Mouse (Mus musculus) forebrain, embryonic 11.5 days (tissue): ENCODE measurements around the gene Postn. TPM values are rescaled to one million over a fixed set of nuclear protein-coding genes. Genes with fewer than 3 reads are reported as not detected.

Experiments
- ATAC-seq: fragments of 200-750 bp; cut with Nextera tagmentation; replicated peaks from 2 replicates; pipeline ENCODE4 v1.8.0; 2017; ENCODE audit warnings: moderate TSS enrichment; ENCODE audit not compliant: low FRiP score
- DNase-seq: peaks from one replicate; pipeline ENCODE4 v3.0.0-alpha.2; 2017; ENCODE audit warnings: low spot score
- H3K27ac ChIP-seq: fragments of 300-500 bp; sonication (generic); 2 replicates; pipeline ENCODE4 v1.5.1; 2014; ENCODE audit warnings: low read depth, low read length
- H3K27me3 ChIP-seq: fragments of 300-500 bp; sonication (generic); 2 replicates; pipeline ENCODE4 v1.6.1; 2014; ENCODE audit warnings: mild to moderate bottlenecking, low read length, mixed read lengths; ENCODE audit not compliant: control insufficient read depth, insufficient read depth
- H3K36me3 ChIP-seq: fragments of 300-500 bp; sonication (generic); 2 replicates; pipeline ENCODE4 v1.6.1; 2014; ENCODE audit warnings: mild to moderate bottlenecking, low read length, moderate library complexity, mixed read lengths; ENCODE audit not compliant: control insufficient read depth, insufficient read depth
- H3K4me1 ChIP-seq: fragments of 300-500 bp; sonication (generic); replicated peaks from 2 replicates; pipeline ENCODE4 v1.6.1; 2014; ENCODE audit warnings: low read length, mixed read lengths; ENCODE audit not compliant: control insufficient read depth, insufficient read depth
- H3K4me2 ChIP-seq: fragments of 300-500 bp; sonication (generic); 2 replicates; pipeline ENCODE4 v1.6.1; 2014; ENCODE audit warnings: low read depth, mild to moderate bottlenecking, low read length, moderate library complexity, mixed read lengths; ENCODE audit not compliant: severe bottlenecking
- H3K4me3 ChIP-seq: fragments of 300-500 bp; sonication (generic); 2 replicates; pipeline ENCODE4 v1.5.1; 2014; ENCODE audit warnings: low read depth, low read length
- H3K9ac ChIP-seq: fragments of 300-500 bp; sonication (generic); 2 replicates; pipeline ENCODE4 v1.6.1; 2014; ENCODE audit warnings: low read length
- H3K9me3 ChIP-seq: fragments of 300-500 bp; sonication (generic); 2 replicates; pipeline ENCODE4 v1.6.1; 2016; ENCODE audit warnings: low read length, mixed read lengths; ENCODE audit not compliant: control insufficient read depth
- WGBS: fragments of 180-500 bp; shearing (Covaris S2); extraction: QIAGEN DNeasy Blood & Tissue Kit; methylation state at CpG from one replicate; pipeline ENCODE4 v1.1.7; 2014; 5-methylcytosine and 5-hydroxymethylcytosine counted together
- polyA plus RNA-seq: library from polyadenylated mRNA; unstranded; fragments of >200 nt; fragmentation: Nextera tagmentation; extraction: Ambion mirVana; gene quantifications from 2 replicates; pipeline ENCODE4 v1.2.1, GENCODE M21; 2014

The Postn gene
- polyA plus RNA-seq, 1 experiment from 2014 or later = 6.9 TPM

- H3K27me3 ChIP-seq = no peaks in the 10 kb centered on the region
- H3K4me2 ChIP-seq = no peak overlapping the region
- WGBS = 91% methylated on average over 3 of the region's 3 CpGs
- no peaks in the 10 kb centered on the region for H3K4me1 ChIP-seq
- DNase-seq (no peak), ATAC-seq (no peak)
- no peak overlapping the region for H3K27ac ChIP-seq
- no peak overlapping the region for H3K9ac ChIP-seq
- H3K36me3 ChIP-seq = no peaks in the 10 kb centered on the region
- H3K4me3 ChIP-seq = no peak overlapping the region
- H3K9me3 ChIP-seq = no peaks in the 10 kb centered on the region
Observed at GRCm38 (mm10) chr3:54411052-54411451, 50.1 kb downstream of the Postn start.

- WGBS = 74% methylated on average over 7 of the region's 7 CpGs
- Histone ChIP-seq H3K27ac (no peak overlapping the region), H3K9ac (no peak overlapping the region), H3K9me3 (no peaks in the 10 kb centered on the region), H3K4me1 (0 out of 2 replicates have a peak, but pooled peaks cover 3% of the 10 kb centered on the region), H3K27me3 (no peaks in the 10 kb centered on the region), H3K36me3 (no peaks in the 10 kb centered on the region), H3K4me2 (no peak overlapping the region), H3K4me3 (no peak overlapping the region)
- ATAC-seq (no peak), DNase-seq (no peak)
Observed at GRCm38 (mm10) chr3:54412885-54413583, 52.1 kb downstream of the Postn start.

DNA sequence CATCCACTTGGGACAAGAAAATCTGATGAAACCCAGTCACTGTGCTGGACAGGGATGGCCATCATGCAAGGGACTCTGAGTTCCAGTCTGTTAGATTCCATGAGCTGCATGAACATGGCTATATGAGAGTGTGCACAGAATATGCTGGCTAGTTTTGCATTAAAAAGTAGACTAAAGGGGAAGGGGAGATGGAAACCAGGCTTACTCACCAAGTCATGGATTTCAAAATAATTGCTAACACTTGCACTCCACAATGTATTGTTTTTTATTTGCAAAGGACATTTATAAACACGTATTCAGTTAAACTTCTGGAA is 52.6 kb downstream of the Postn start:
- Histone ChIP-seq H3K9ac (no peak overlapping the region), H3K36me3 (no peaks in the 10 kb centered on the region), H3K27me3 (no peaks in the 10 kb centered on the region), H3K4me1 (0 out of 2 replicates have a peak, but pooled peaks cover 3% of the 10 kb centered on the region), H3K9me3 (no peaks in the 10 kb centered on the region), H3K4me2 (no peak overlapping the region), H3K4me3 (no peak overlapping the region), H3K27ac (no peak overlapping the region)
- ATAC-seq = no peak
- 80% methylated on average over 1 of the region's 1 CpGs for WGBS
- no peak for DNase-seq

DNA sequence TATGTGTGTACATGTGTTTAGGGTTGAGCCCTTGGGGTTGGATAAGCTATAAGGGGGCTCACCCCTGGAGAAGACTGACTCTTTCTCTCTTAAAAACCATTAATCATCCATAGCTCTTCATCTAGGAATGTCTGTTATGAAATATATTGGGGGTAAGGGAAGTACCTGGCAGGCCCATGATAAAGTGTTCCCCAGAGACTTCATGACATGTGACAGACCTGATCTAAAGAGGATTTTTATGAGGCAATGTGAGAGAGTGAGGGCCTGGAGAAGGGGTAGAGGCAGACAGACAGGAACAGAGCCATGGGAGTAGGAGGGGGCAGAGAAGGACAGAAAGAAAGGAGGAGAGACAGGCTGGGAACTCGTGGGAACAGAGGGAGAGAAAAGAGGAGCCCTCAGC is 53.5 kb downstream of the Postn start:
- Histone ChIP-seq H3K36me3 (no peaks in the 10 kb centered on the region), H3K9ac (no peak overlapping the region), H3K9me3 (no peaks in the 10 kb centered on the region), H3K27me3 (no peaks in the 10 kb centered on the region), H3K4me1 (0 out of 2 replicates have a peak, but pooled peaks cover 3% of the 10 kb centered on the region), H3K4me3 (no peak overlapping the region), H3K4me2 (no peak overlapping the region), H3K27ac (no peak overlapping the region)
- ATAC-seq (no peak), DNase-seq (no peak)
- 74% methylated on average over 1 of the region's 1 CpGs for WGBS

DNA sequence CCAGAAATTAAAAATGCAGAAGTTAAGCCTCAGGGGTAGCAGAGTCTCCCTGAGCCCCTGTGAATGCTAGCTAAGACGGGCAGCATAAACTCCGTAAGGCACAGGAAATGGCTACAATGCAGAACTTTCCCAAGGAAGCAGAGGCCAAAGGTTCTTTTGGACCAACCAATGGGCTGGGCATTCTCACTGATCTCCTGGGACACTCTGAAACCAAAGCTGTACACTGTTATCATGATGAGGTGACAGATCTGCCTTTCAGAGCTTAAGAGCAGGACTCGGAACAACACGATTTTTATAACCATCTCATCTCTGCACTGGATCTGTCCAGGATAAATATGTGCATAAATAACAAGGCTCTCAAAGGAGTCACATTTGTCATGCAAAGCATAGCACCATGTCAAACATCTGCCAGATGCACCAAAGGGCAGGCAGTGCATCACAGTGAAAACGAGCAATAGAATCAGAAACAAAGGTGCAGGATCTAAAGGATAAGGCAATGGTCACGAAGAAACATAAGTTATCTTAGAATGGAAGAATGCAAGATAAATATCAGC is 57.0 kb downstream of the Postn start:
- ATAC-seq = no peak
- 69% methylated on average over 6 of the region's 6 CpGs for WGBS

DNA sequence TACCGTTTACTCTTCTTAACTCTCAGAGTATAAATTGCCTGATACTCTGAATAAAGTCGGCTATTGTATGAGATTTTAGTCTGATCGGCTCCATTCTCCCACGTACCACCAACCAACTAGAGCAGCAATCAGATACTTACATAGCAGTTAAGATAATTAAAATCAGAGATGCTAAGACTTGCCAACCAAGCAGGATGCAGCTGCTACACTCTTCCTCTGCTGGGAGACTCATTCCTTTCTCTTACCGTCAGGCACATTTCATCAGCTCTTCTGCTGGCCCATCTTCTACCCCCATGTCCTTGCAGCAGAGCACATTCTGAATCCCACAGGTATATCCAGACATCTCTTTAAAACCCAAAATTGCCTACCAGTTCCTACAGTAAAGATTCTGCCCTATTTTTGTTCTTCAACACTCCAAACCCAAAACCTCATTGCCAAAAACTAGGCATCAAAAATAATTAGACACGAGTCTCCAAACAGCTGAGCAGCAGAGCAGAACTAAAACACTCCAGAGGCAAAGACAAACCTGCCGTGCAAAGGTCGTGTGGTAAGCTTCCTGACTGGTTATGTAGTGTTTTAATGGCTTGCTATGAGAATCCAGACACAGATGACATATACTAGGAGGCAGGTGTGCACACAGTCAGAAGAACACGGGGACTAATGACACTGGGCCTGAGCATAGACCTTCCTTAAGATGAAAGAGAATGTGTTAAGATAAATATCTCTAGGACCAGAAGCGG is 59.5 kb downstream of the Postn start:
- WGBS = 76% methylated on average over 10 of the region's 10 CpGs
- Histone ChIP-seq H3K4me2 (no peak overlapping the region), H3K27me3 (no peaks in the 10 kb centered on the region), H3K4me1 (0 out of 2 replicates have a peak, but pooled peaks cover 3% of the 10 kb centered on the region), H3K9ac (no peak overlapping the region), H3K9me3 (no peaks in the 10 kb centered on the region), H3K36me3 (no peaks in the 10 kb centered on the region), H3K27ac (no peak overlapping the region), H3K4me3 (no peak overlapping the region)
- no peak for DNase-seq
- ATAC-seq = no peak

More for the DNA sequence above, 57.0 kb downstream of the Postn start:
- Histone ChIP-seq H3K27me3 (no peaks in the 10 kb centered on the region), H3K4me3 (no peak overlapping the region), H3K9ac (no peak overlapping the region), H3K36me3 (no peaks in the 10 kb centered on the region), H3K4me2 (no peak overlapping the region), H3K4me1 (0 out of 2 replicates have a peak, but pooled peaks cover 3% of the 10 kb centered on the region), H3K27ac (no peak overlapping the region), H3K9me3 (no peaks in the 10 kb centered on the region)
- DNase-seq = no peak

- 82% methylated on average over 6 of the region's 6 CpGs for WGBS
- Histone ChIP-seq H3K9ac (no peak overlapping the region), H3K36me3 (no peaks in the 10 kb centered on the region), H3K4me2 (no peak overlapping the region), H3K4me1 (0 out of 2 replicates have a peak, but pooled peaks cover 3% of the 10 kb centered on the region), H3K9me3 (no peaks in the 10 kb centered on the region), H3K4me3 (no peak overlapping the region), H3K27me3 (no peaks in the 10 kb centered on the region), H3K27ac (no peak overlapping the region)
- no peak for ATAC-seq
- no peak for DNase-seq
Observed at GRCm38 (mm10) chr3:54420983-54421382, 60.1 kb downstream of the Postn start.

DNA sequence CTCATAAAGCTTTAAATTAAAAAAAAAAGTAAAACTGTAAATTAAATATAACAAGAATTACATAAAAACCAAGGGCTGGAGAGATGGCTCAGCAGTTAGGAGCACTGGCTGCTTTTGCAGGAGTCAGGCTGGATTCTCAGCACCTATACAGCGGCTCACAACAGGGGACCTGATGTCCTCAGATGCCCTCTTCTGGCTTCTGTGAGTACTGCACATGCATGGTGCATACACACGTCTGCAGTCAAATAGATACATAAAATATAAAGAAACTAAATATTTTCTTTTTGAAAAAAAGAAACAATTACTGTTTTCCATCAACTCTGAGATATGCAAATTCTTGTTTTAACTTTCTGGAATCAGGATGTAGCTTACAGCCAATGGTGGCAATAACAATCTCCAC is 60.8 kb downstream of the Postn start:
- no peak for DNase-seq
- no peak for ATAC-seq
- H3K9me3 ChIP-seq = no peaks in the 10 kb centered on the region
- H3K9ac ChIP-seq = no peak overlapping the region
- H3K4me3 ChIP-seq = no peak overlapping the region
- H3K27ac ChIP-seq = no peak overlapping the region
- WGBS = 94% methylated on average over 2 of the region's 2 CpGs
- H3K27me3 ChIP-seq = no peaks in the 10 kb centered on the region
- no peak overlapping the region for H3K4me2 ChIP-seq
- 0 out of 2 replicates have a peak, but pooled peaks cover 3% of the 10 kb centered on the region for H3K4me1 ChIP-seq
- H3K36me3 ChIP-seq = no peaks in the 10 kb centered on the region
